Mouse (Mus musculus) adrenal gland, postnatal 25 days (tissue): ENCODE data around the gene Gmppa. TPM values are rescaled to one million over a fixed set of nuclear protein-coding genes. Genes with fewer than 3 reads are reported as not detected.

Experiments
- DNase-seq: peaks from one replicate; pipeline ENCODE4 v3.0.0; 2021; ENCODE audit warnings: mixed read lengths
- total RNA-seq: library from RNA; stranded (reverse); gene quantifications from 2 replicates; pipeline ENCODE4 v1.2.3, GENCODE M21; 2021

Gmppa gene
- total RNA-seq, 1 experiment from 2014 or later, result 82.3 TPM

DNA sequence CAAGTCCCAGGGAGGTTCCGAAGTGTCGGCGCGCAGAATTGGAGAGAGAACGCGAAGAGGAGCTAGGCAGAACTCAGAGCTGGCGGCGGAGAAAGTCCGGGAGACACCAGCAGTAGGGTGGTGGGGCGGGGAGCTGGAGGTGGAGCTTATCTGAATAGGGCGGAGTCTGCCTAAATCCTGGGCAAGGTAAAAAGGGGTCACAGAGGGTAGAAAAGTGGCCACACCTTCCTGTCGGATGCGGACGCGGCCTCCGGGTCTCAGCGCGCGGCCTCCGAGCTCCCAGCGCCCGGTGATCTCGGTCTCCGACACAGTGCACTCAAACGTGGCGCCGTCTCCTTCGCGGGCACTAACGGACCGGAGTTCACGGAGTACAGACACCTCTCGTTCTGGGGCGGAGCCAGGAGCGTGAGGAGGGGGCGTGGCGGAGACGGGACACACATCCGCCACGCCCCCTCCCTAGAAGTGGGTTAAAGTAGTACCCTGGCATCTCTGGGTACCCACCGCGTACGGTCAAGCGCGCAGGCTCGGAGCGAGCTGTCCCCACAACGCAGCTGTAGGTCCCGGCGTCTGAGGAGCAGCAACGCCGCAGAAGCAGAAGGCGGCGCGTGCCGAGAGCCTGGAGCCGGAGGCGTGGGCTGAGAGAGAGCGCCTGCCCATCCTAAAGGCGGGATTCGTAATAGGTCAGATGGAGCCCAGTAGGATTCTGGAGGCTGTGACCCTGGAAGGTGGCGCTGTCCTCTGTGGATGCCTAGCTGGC lies 51.9 kb downstream of the Gmppa start:
- DNase-seq, result peak; percentile 88

DNA sequence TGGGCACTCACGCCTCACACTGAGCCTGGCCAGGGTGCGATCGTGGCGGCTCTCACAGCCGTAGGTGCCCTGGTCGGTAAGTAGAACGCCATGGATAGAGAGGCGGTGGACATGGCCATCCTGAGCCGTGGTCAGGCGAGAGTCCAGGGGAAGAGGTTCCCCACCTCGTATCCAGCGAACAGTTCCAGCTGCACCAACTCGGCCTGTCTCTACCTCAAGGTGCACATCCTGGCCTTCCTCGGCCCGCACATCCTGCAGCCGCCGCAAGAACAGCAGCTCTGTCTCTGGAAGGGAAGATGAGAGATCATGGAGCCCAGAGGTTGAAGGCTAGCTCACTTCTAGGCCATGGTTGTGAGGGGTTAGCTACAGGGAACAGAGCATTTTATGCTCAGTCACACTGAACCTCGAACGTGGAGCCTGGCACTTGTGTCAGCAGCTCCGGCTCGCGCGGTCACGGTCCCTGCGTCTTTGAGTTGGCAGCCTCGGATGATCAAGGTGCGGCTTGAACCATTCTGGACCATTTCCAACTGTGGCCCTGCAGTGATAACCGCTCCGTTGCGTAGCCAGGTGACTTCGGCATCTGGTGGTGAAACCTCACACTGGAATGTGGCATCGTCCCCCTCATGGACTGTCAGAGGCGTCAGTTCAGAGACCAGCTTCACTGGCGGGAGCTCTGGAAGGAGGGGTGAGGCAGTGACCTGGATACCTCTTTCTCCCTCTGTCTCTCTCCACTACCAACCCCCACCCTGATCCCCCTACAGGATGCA lies 55.2 kb downstream of the Gmppa start:
- no peak for DNase-seq

DNA sequence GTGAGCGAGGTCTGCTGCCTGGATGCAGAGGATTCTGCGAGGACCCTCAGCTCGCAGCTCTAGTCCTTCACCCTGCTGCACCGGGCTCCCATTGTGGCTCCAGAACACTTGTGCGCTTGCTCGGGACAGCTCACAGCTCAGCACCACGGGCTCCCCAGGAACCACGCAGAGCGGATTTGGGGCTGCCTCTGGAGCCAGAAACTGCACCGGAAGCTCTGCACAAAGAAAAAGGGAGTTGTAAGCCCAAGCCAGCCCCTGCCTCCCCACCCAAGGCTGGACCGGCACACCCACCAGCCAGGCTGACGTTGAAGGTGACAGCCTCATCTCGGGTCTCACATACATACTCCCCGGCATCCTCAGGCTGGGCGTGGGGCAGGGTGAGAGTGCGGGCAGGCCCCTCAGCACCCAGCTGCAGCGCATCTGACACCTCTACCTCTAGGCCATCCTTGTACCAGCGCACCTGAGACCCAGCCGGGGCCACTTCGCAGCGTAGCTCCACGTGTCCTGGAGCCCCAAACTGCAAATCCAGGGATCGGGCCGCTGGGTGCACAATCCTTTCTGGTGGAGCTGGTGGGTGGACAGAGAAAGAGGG lies 56.9 kb downstream of the Gmppa start:
- DNase-seq, result no peak

Other genes starting within 250 kb of the Gmppa start
- 23.5 and 26.4 TPM in 2 replicates for gene Ankzf1, start 243.8 kb upstream of the Gmppa start, total RNA-seq
- 45.3 and 50.6 TPM in 2 replicates for gene Atg9a, start 243.7 kb upstream of the Gmppa start, total RNA-seq
- 24.2 and 28.7 TPM in 2 replicates for gene Glb1l, start 225.1 kb upstream of the Gmppa start, total RNA-seq
- 105 and 133 TPM in 2 replicates for gene Stk16, start 225.1 kb upstream of the Gmppa start, total RNA-seq
- 16.3 and 35.1 TPM in 2 replicates for gene Tuba4a, start 216.1 kb upstream of the Gmppa start, total RNA-seq
- gene A630095N17Rik, start 203.8 kb upstream of the Gmppa start, total RNA-seq, result not detected in 2 replicates
- gene Dnajb2, start 199.5 kb upstream of the Gmppa start, total RNA-seq, result 67.3 and 85.6 TPM in 2 replicates
- 41.6 and 54.3 TPM in 2 replicates for gene Ptprn, start 171.4 kb upstream of the Gmppa start, total RNA-seq
- gene Resp18, start 157.5 kb upstream of the Gmppa start, total RNA-seq, result 101 and 123 TPM in 2 replicates
- 91.1 and 117 TPM in 2 replicates for gene Dnpep, start 117.9 kb upstream of the Gmppa start, total RNA-seq
- gene Des, start 75.6 kb upstream of the Gmppa start, total RNA-seq, result 9.3 and 14.1 TPM in 2 replicates
- 15.8 and 18.1 TPM in 2 replicates for gene Speg, start 60.6 kb upstream of the Gmppa start, total RNA-seq
- 4.8 and 6.9 TPM in 2 replicates for gene Asic4, start 14.5 kb downstream of the Gmppa start, total RNA-seq
- gene Chpf, start 43.4 kb downstream of the Gmppa start, total RNA-seq, result 46.9 and 50.1 TPM in 2 replicates
- gene Tmem198, start 43.6 kb downstream of the Gmppa start, total RNA-seq, result 2.8 and 4.1 TPM in 2 replicates
- 83.1 and 107 TPM in 2 replicates for gene Obsl1, start 70.5 kb downstream of the Gmppa start, total RNA-seq
- gene Inha, start 71.1 kb downstream of the Gmppa start, total RNA-seq, result 42.4 and 44.1 TPM in 2 replicates
- 19.2 and 35.4 TPM in 2 replicates for gene Stk11ip, start 85.6 kb downstream of the Gmppa start, total RNA-seq
- gene Slc4a3, start 110.3 kb downstream of the Gmppa start, total RNA-seq, result 139 and 184 TPM in 2 replicates